Mouse (Mus musculus) midbrain, embryonic 12.5 days (tissue): ENCODE measurements around the gene Gm42420. TPM values are rescaled to one million over a fixed set of nuclear protein-coding genes. Genes with fewer than 3 reads are reported as not detected.

ENCODE experiments used
- ATAC-seq: fragments of 200-750 bp; cut with Nextera tagmentation; 2 replicates; pipeline ENCODE4 v1.8.0; 2017; ENCODE audit warnings: low read depth, moderate TSS enrichment, moderate library complexity; ENCODE audit not compliant: low FRiP score
- H3K27ac ChIP-seq: fragments of 300-500 bp; sonication (generic); replicated peaks from 2 replicates; pipeline ENCODE4 v1.5.1; 2016; ENCODE audit warnings: mild to moderate bottlenecking
- H3K27me3 ChIP-seq: fragments of 300-500 bp; sonication (generic); 2 replicates; pipeline ENCODE4 v1.6.1; 2016; ENCODE audit warnings: mild to moderate bottlenecking
- H3K36me3 ChIP-seq: fragments of 300-500 bp; sonication (generic); 2 replicates; pipeline ENCODE4 v1.6.1; 2016
- H3K4me1 ChIP-seq: fragments of 300-500 bp; sonication (generic); 2 replicates; pipeline ENCODE4 v1.6.1; 2016
- H3K4me2 ChIP-seq: fragments of 300-500 bp; sonication (generic); replicated peaks from 2 replicates; pipeline ENCODE4 v1.6.1; 2016; ENCODE audit warnings: mild to moderate bottlenecking, moderate library complexity
- H3K4me3 ChIP-seq: fragments of 300-500 bp; sonication (generic); 2 replicates; pipeline ENCODE4 v1.5.1; 2016; ENCODE audit warnings: mild to moderate bottlenecking
- H3K9ac ChIP-seq: fragments of 300-500 bp; sonication (generic); replicated peaks from 2 replicates; pipeline ENCODE4 v1.6.1; 2016; ENCODE audit warnings: mild to moderate bottlenecking, moderate library complexity
- H3K9me3 ChIP-seq: fragments of 300-500 bp; sonication (generic); 2 replicates; pipeline ENCODE4 v1.6.1; 2016; ENCODE audit warnings: mild to moderate bottlenecking
- WGBS: fragments of 180-500 bp; shearing (Covaris S2); methylation state at CpG from one replicate; pipeline ENCODE4 v1.1.7; 2016; 5-methylcytosine and 5-hydroxymethylcytosine counted together
- polyA plus RNA-seq: library from polyadenylated mRNA; unstranded; fragments of >200 nt; fragmentation: Nextera tagmentation; extraction: Ambion mirVana; gene quantifications from 2 replicates; pipeline ENCODE4 v1.2.1, GENCODE M21; 2016

Gm42420 gene
- polyA plus RNA-seq, 1 experiment from 2014 or later: 0.37 TPM

DNA sequence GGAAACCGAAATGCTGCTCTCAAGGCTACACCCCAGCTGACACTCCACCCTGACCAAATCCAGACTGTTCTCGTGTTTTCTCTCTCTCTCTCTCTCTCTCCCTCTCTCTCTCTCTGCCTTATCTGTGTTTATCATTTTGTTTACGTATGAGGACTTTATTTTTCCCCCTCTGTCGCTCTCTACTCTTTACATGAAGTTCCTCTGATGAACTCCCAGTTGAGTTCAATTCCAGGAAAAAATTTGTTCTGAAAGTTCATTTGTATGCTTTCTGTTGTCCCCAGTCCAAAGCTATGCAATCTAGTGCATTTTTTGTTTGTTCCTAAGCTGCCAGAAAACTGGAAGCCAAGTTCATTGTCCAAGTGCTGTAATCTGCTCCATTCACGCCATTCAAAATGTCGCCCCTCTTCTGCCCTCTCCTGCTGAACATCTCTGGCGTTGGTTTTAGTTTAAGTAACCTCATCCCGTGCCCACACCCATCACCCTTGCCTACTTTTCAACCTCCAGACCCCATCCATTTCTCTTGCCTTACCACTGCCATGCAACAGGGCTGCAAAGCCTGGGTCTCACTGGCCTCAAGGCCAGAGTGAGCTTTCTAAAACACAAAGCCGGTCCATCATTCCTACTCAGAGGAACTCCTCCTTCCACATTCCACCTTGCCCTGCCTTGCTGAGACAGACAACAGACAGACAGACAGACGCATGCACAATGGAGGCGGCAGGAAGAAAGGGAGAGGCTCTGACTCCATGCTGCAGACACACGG lies 30.5 kb upstream of the Gm42420 start:
- Histone ChIP-seq H3K36me3 (peaks cover 11% of the 10 kb centered on the region), H3K9me3 (no peaks in the 10 kb centered on the region), H3K4me1 (peaks cover 54% of the 10 kb centered on the region), H3K4me2 (peak overlapping the region; percentile 55), H3K27me3 (no peaks in the 10 kb centered on the region), H3K9ac (peak overlapping the region; percentile 92), H3K27ac (peak overlapping the region; percentile 36; the same call in 1 of the 2 replicates), H3K4me3 (peak overlapping the region; percentile 89)
- no peak for ATAC-seq
- 52% methylated on average over 12 of the region's 12 CpGs for whole genome bisulfite sequencing

DNA sequence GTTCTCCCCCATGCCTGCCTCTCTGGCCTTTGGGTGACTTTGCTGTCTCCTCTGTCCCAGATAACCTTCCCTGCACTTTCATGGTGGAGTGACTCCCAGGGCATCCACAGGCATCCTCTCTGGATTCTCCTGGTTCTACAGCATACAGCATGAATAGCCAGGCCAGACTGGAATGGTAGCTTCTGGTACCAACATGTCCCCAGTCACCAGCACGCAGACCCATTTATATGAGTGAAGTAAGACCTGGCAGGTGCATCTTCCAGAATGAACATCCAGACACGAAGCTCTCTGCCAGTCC lies 30.0 kb upstream of the Gm42420 start:
- Histone ChIP-seq H3K4me2 (peak overlapping the region; percentile 55), H3K27me3 (no peaks in the 10 kb centered on the region), H3K4me1 (peaks cover 55% of the 10 kb centered on the region), H3K9me3 (no peaks in the 10 kb centered on the region), H3K9ac (peak overlapping the region; percentile 92), H3K4me3 (peak overlapping the region; percentile 89), H3K36me3 (peaks cover 11% of the 10 kb centered on the region), H3K27ac (peak overlapping the region; percentile 36; the same call in 1 of the 2 replicates)
- WGBS: 70% methylated on average over 2 of the region's 2 CpGs
- no peak for ATAC-seq

DNA sequence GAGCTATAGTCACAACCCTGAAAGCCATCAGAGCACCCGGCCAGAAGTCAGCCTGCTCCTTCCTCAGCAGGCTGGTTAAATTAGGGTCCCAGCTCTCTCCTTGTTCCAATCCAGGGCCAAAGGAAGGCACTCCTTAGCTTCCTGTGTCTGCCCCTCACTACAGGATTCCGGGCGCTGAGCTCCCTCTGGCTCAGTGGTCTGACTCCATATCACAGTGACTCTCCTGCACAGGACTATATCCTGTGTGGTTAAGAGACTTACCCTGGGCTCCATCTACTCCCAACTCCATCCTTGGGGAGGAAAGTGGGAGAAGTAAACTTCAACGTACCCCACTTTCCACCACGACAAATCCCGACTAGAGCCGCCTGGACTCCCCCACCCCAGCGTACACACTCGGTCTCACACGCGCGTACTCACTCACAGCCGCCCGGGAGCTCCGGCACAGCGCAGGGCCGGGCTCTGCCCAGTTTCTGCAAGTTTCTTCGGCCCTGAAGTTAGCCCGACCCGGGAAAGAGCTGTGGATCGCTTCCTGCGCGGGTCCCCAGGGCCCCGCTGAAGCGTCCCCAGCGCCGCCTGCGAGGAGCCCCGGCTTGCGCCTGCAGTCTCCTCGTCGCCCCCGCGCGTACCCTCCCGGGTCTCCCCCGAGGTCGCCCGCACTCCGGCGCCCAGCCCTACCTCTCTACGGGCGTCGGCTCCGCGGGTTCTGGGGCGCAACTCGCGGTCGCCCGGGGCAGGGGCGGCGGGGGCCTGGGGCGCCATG lies 28.5 kb upstream of the Gm42420 start:
- peak overlapping the region; percentile 55 for H3K4me2 ChIP-seq
- no peaks in the 10 kb centered on the region for H3K9me3 ChIP-seq
- H3K27me3 ChIP-seq: no peaks in the 10 kb centered on the region; the same call in 1 of the 2 replicates
- peaks cover 53% of the 10 kb centered on the region for H3K4me1 ChIP-seq
- H3K9ac ChIP-seq: peak overlapping the region; percentile 92
- H3K36me3 ChIP-seq: peaks cover under 1% of the 10 kb centered on the region
- peak overlapping the region; percentile 89 for H3K4me3 ChIP-seq
- WGBS: under 1% methylated on average over 52 of the region's 54 CpGs
- ATAC-seq: peak; percentile 62
- H3K27ac ChIP-seq: peak overlapping the region; percentile 98

DNA sequence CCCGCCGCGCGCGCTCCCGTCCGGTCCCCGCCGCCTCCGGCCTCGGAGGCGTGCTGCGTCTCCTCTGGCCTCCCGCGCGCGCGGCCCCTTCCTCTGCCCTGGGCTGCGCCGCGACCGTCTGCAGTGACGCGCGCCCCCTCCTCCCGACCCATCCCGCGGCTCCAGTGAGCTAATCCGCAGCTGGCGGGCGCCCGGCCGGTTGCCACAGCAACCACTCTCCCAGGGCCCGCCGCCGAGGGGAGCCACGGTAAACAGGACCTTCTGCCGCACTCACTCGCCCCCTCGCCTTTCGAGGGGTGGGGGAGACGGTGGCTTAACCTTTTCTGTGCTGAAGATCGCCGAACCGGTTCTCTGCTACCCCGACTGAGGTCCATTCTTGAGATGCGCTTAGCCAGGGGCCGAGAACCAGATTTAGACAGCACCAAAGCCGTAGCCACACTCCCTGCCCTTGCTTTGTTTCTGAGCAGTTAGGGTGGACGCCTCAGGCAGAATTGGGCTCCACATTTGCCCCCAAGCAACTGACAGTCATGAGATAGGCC lies 27.8 kb upstream of the Gm42420 start, which contains the start of gene Dennd2a:
Gene Dennd2a (minus strand): TSS at position 145 of the 539 bp plus-strand sequence.
- WGBS: 0% methylated on average over 45 of the region's 50 CpGs
- H3K27ac ChIP-seq: peak within 1 kb of the TSS; percentile 98
- no peaks in the 10 kb centered on the region for H3K9me3 ChIP-seq
- peak within 1 kb of the TSS; percentile 92 for H3K9ac ChIP-seq
- H3K4me3 ChIP-seq: peak within 1 kb of the TSS; percentile 89
- H3K4me1 ChIP-seq: peaks cover 48% of the 10 kb centered on the region
- no peaks in the 10 kb centered on the region; the same call in 1 of the 2 replicates for H3K36me3 ChIP-seq
- no peaks in the 10 kb centered on the region; the same call in 1 of the 2 replicates for H3K27me3 ChIP-seq
- ATAC-seq: peak; percentile 97
- H3K4me2 ChIP-seq: peak within 1 kb of the TSS; percentile 55

DNA sequence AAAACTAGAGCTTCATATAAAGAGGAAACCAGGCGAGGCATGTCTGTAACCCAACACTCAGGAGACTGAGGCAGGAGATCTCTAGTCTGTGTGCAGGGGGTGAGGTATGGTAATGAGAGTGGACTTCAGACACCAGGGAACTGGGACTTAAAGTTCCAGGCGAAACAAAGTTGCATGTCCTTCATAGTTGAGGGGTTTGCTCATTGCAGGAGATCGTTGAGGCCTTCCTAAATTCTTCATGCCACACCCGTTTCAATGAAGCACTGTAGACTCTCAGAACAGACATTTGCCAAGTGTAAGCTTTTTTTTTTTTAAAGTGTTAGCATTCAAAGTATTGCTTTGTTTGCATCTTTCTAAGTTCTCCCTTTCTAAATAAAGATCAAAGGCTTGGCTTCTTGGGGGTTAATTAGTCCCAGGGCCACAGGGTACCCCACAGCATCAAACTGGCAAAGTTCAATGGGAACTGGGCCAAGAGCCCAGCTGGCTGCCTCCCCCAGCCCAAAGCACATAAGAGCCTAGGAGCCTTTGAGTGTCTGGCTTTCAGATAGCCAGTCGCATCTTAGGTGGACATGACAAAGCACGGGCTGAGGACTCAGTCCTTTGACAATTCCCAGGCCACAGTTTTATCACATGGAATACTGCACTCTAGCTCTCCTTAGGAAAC lies 26.1 kb upstream of the Gm42420 start:
- Histone ChIP-seq H3K36me3 (no peaks in the 10 kb centered on the region), H3K27ac (peak overlapping the region; percentile 54), H3K9me3 (no peaks in the 10 kb centered on the region), H3K9ac (no peak overlapping the region), H3K4me1 (peaks cover 44% of the 10 kb centered on the region), H3K4me3 (no peak overlapping the region), H3K27me3 (no peaks in the 10 kb centered on the region; the same call in 1 of the 2 replicates), H3K4me2 (no peak overlapping the region)
- WGBS: 48% methylated on average over 6 of the region's 6 CpGs
- no peak for ATAC-seq

DNA sequence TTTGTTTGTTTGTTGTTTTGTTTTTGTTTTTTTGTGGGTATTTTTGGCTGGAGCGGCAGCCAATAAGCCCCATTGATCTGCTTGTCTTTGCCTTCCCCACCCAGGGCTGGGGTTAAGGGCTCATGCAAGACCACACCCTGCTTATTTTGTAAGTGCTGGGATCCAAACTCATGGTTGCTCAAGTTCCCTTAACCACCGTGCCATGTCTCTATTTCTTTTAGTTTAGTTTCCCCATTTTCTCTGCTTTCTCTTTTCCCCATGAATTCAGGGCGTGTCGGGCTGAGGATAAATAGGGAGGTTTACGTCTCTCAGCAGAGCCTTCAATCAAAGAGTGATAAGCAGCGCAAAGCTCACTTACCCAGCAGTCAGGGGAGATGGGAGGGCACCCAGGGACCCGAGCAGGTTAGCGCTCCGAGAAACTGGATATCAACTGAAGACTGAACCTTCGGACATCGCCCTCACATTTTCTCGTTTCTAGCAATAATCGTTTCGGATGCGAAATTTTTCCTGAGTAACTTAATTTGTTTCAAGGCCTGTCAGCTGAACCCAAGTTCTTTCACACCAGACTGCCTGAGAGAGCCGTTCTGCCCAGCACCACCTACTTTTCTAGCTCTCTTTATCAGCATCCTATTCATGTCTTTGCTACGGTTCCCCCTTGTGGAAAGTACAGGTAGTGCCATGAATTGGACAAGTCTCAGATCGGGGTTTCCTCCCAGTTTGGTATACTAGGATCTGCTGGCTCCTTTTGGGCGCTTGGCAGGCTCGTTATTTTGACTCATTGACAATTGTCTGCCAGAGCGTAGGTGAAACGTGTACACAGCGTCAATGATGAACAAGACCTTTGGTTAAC lies 23.2 kb upstream of the Gm42420 start:
- Histone ChIP-seq H3K9me3 (no peaks in the 10 kb centered on the region), H3K9ac (no peak overlapping the region), H3K27me3 (no peaks in the 10 kb centered on the region; the same call in 1 of the 2 replicates), H3K4me1 (peaks cover 21% of the 10 kb centered on the region), H3K4me2 (peak overlapping the region; percentile 31), H3K27ac (no peak overlapping the region), H3K4me3 (0 out of 2 replicates have a peak overlapping the region, but pooled peaks have one; percentile 13), H3K36me3 (no peaks in the 10 kb centered on the region)
- ATAC-seq: 0 out of 2 replicates have a peak, but pooled peaks have one; percentile 28
- 19% methylated on average over 23 of the region's 23 CpGs for WGBS

DNA sequence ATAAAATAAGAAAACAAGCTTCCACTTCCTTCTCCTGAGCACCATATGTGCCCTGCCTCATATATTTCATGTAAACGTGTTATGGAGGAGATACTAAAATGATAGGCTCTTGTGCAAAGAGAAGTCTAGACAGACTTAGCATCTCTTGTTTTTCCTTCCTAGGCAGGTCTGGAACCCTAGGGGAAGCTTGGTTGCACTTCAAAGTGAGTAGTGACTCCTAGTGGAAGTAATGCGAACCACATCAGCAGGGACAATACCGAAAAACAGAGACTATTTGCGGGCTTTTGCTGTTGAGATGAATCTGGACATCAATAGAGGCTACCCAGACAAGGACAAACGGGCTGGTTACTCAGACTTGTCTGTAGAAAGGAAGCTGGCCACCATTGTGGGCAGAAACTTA lies 18.0 kb upstream of the Gm42420 start:
- no peak overlapping the region for H3K27ac ChIP-seq
- no peaks in the 10 kb centered on the region for H3K36me3 ChIP-seq
- no peak overlapping the region for H3K9ac ChIP-seq
- H3K4me2 ChIP-seq: no peak overlapping the region
- ATAC-seq: no peak
- no peaks in the 10 kb centered on the region for H3K9me3 ChIP-seq
- H3K4me3 ChIP-seq: no peak overlapping the region
- no peaks in the 10 kb centered on the region for H3K4me1 ChIP-seq
- 16% methylated on average over 5 of the region's 5 CpGs for WGBS
- H3K27me3 ChIP-seq: no peaks in the 10 kb centered on the region; the same call in 1 of the 2 replicates

DNA sequence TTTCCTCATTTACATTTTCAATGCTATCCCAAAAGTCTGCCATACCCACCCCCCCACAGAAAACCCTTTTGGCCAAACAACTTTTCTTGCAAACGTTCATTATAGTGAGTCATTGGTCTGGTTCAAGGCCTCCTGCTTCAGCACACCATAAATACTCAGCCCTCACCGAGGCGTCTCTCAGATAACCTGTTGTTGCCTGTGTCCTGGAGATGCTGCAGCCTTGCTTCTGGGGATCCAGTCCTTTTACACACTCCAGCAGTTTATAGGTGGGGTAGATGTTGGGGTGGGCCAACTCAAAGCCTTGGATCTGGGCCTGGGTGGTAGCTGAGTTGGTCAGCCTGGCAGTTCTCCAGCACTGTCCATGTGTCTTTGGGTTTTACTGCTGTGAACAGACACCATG lies 15.1 kb upstream of the Gm42420 start:
- no peaks in the 10 kb centered on the region; the same call in 1 of the 2 replicates for H3K27me3 ChIP-seq
- no peak for ATAC-seq
- 89% methylated on average over 3 of the region's 3 CpGs for WGBS
- H3K27ac ChIP-seq: no peak overlapping the region
- H3K36me3 ChIP-seq: no peaks in the 10 kb centered on the region
- H3K4me3 ChIP-seq: no peak overlapping the region
- no peak overlapping the region for H3K9ac ChIP-seq
- H3K4me1 ChIP-seq: peaks cover 12% of the 10 kb centered on the region
- no peak overlapping the region for H3K4me2 ChIP-seq
- H3K9me3 ChIP-seq: no peaks in the 10 kb centered on the region

DNA sequence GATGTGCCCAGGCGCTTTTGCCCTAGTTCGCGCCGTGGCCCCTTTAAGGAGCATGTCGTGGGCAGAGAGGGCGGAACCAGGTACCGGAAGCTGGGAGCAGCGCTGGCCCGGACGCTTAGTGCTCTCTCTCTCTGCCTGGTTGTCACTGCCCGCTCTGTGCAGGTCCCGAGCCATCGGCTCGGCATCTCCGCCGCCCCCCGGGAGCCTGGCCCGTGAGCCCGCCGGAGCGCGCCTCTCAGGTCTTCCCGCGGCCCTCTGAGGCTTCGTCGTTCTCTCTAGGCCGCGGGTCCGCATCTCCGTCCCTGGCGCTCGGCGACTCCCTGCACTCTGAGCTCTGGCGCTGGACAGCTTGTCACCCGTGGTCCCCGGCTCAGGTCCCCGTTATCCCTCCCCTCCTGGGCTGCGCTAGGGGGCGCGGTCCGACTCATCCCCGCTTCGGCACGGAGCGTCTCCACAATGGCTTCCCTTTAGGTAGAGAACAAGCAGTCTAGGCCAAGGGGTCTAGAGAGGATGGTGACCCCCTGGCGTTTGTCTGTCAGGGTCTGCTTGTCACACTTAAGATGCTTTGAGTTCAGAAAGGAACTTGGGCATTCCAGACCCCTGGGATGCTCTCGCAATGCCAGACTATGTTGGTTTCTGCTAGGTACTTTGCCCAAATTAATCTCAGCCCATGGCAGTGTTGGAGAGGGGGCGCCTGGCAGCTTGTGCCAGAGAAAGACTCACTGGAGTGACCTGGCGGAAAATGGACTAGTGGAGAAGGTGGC lies 11.6 kb upstream of the Gm42420 start, which contains the start of gene Adck2:
Gene Adck2 (plus strand): TSS at position 83 of the 764 bp plus-strand sequence.
- peak within 1 kb of the TSS; percentile 97 for H3K27ac ChIP-seq
- WGBS: under 1% methylated on average over 44 of the region's 49 CpGs
- peaks cover 15% of the 10 kb centered on the region; the same call in 1 of the 2 replicates for H3K36me3 ChIP-seq
- H3K9me3 ChIP-seq: no peaks in the 10 kb centered on the region
- peak within 1 kb of the TSS; percentile 80 for H3K4me3 ChIP-seq
- no peaks in the 10 kb centered on the region; the same call in 1 of the 2 replicates for H3K27me3 ChIP-seq
- H3K4me1 ChIP-seq: peaks cover 12% of the 10 kb centered on the region
- H3K4me2 ChIP-seq: peak within 1 kb of the TSS; percentile 86
- H3K9ac ChIP-seq: peak within 1 kb of the TSS; percentile 88
- ATAC-seq: peak; percentile 98

DNA sequence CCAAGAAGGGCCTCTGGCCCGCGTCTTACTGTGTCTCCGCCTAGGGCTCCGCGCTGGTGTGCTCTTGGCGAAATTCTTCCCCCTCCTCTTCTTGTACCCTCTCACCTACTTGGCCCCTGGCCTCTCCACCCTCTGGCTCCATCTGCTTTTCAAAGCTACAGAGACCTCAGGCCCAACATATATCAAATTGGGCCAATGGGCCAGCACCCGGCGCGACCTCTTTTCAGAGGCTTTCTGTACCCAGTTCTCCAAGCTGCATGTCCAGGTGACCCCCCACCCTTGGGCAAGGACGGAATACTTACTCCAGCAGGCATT lies 11.0 kb upstream of the Gm42420 start:
- Histone ChIP-seq H3K36me3 (peaks cover 20% of the 10 kb centered on the region), H3K4me3 (peak overlapping the region; percentile 80), H3K9ac (peak overlapping the region; percentile 88), H3K27ac (peak overlapping the region; percentile 97), H3K9me3 (no peaks in the 10 kb centered on the region), H3K4me1 (peaks cover 12% of the 10 kb centered on the region), H3K27me3 (no peaks in the 10 kb centered on the region), H3K4me2 (peak overlapping the region; percentile 86)
- 20% methylated on average over 10 of the region's 10 CpGs for WGBS
- ATAC-seq: peak; percentile 25
